Mouse (Mus musculus): ENCODE measurements around the gene Olfr373. TPM values are rescaled to one million over a fixed set of nuclear protein-coding genes. Genes with fewer than 3 reads are reported as not detected.

The Olfr373 gene
- polyA plus RNA-seq, 1 experiment from 2014 or later, result not detected

DNA sequence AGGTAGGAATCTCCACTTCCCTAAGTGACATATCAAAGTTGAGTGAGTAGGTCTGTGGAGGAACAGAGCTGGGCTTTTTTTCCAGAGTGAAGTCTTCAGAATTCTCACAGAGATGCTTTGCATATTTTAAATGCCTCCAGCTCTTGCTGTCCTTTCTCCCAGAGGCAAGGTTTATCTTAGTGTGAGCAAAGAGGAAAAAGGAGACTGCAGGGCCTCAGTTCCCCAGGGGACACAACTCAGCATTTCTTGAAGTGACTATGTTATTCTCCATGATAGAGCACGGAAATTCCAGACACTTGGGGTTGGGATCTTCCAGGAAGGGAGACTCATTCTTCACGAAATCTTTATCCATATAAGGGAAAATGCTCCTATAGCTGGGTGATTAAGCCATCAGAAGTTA lies 64.3 kb downstream of the Olfr373 start:
- DNase-seq, result no peak

DNA sequence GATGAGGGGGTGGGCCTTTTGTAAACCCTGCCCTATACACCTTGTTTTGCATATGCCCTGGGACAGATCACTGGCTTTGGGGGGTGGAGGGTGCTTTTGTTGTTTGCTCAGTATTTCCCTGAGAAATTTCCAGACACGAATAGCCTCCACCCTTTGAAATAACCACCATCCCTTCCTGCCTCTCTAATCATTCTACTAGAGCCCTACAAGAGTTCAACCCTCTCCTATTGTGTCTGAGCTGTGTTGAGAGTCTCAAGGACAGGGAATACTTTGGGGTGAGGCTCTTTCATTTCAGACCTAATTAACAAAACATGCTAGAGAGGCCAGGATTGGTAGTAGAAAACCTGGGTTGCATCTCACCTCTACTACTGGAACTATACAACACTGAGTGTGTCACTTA lies 66.1 kb downstream of the Olfr373 start:
- WGBS, result 93% methylated on average over 1 of the region's 1 CpGs
- Histone ChIP-seq H3K9me3 (ENCODE audit: control insufficient read depth, low read length) (no peaks in the 10 kb centered on the region), H3K27ac (replicated peaks; ENCODE audit: low read depth, low read length) (no peak overlapping the region), H3K4me2 (ENCODE audit: low read length) (no peak overlapping the region), H3K27me3 (ENCODE audit: control insufficient read depth, insufficient read depth, low read length) (no peaks in the 10 kb centered on the region), H3K9ac (replicated peaks; ENCODE audit: low read length) (no peak overlapping the region), H3K4me3 (replicated peaks; ENCODE audit: low read depth, low read length) (no peak overlapping the region), H3K4me1 (ENCODE audit: control insufficient read depth, insufficient read depth, low read length) (no peaks in the 10 kb centered on the region), H3K36me3 (ENCODE audit: control insufficient read depth, insufficient read depth, low read length) (peaks cover 75% of the 10 kb centered on the region)
- ATAC-seq (ENCODE audit: low FRiP score, low TSS enrichment), result no peak
- DNase-seq, result no peak

More for the DNA sequence above, 64.3 kb downstream of the Olfr373 start:
- Histone ChIP-seq H3K4me3 (replicated peaks; ENCODE audit: low read depth, low read length) (no peak overlapping the region), H3K4me1 (ENCODE audit: control insufficient read depth, insufficient read depth, low read length) (no peaks in the 10 kb centered on the region), H3K9ac (replicated peaks; ENCODE audit: low read length) (no peak overlapping the region), H3K4me2 (ENCODE audit: low read length) (no peak overlapping the region), H3K9me3 (ENCODE audit: control insufficient read depth, low read length) (no peaks in the 10 kb centered on the region), H3K27ac (replicated peaks; ENCODE audit: low read depth, low read length) (no peak overlapping the region), H3K36me3 (ENCODE audit: control insufficient read depth, insufficient read depth, low read length) (peaks cover 83% of the 10 kb centered on the region), H3K27me3 (ENCODE audit: control insufficient read depth, insufficient read depth, low read length) (no peaks in the 10 kb centered on the region)
- no peak for ATAC-seq (ENCODE audit: low FRiP score, low TSS enrichment)
- WGBS, result 96% methylated on average over 2 of the region's 2 CpGs

DNA sequence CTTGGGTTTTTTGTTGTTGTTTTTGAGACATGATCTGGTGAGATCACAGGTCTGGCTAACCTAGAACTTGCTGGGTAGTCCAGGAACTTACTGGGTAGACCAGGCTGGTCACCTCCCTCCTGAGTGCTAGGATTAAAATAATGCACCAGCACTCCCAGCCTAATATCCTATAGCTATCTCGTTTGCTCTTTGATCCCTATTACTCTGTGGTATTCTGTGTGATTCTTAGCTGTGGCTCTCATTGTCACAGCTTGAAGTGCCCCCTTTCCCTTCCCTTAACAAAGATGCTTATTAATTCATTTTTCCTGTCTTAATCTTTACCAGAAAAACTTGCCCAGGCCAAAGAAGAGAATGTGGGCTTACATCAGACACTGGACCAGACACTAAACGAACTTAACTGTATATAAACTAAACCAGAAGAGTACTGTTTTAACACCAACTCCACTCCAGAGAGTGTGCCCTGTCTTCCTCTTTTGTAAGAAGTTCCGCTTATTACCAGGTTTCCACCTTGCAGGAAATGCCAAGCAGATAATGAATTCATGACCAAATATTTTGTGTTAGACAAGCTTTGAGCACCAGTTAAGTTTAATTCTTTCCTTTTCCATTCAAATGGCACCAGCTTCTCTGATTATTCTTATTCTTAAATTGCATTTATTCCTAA lies 68.6 kb downstream of the Olfr373 start:
- Histone ChIP-seq H3K9ac (replicated peaks; ENCODE audit: low read length) (no peak overlapping the region), H3K4me1 (ENCODE audit: control insufficient read depth, insufficient read depth, low read length) (no peaks in the 10 kb centered on the region), H3K9me3 (ENCODE audit: control insufficient read depth, low read length) (no peaks in the 10 kb centered on the region), H3K36me3 (ENCODE audit: control insufficient read depth, insufficient read depth, low read length) (peaks cover 52% of the 10 kb centered on the region), H3K4me3 (replicated peaks; ENCODE audit: low read depth, low read length) (no peak overlapping the region), H3K27me3 (ENCODE audit: control insufficient read depth, insufficient read depth, low read length) (no peaks in the 10 kb centered on the region), H3K4me2 (ENCODE audit: low read length) (no peak overlapping the region), H3K27ac (replicated peaks; ENCODE audit: low read depth, low read length) (no peak overlapping the region)
- ATAC-seq (ENCODE audit: low FRiP score, low TSS enrichment) (no peak), DNase-seq (no peak)
- WGBS, result 87% methylated on average over 3 of the region's 3 CpGs

Other genes with a start within 250 kb of the Olfr373 start
- gene Zfp709, start 201.2 kb upstream of the Olfr373 start, polyA plus RNA-seq (2014; fragmentation: Nextera tagmentation; extraction: Ambion mirVana), result 9.8 and 12.6 TPM in 2 replicates
- gene Zfp882, start 174.6 kb upstream of the Olfr373 start, polyA plus RNA-seq (2014; fragmentation: Nextera tagmentation; extraction: Ambion mirVana), result 18.8 and 19.4 TPM in 2 replicates
- 36.9 and 42.3 TPM in 2 replicates for gene Zfp617, start 174.5 kb upstream of the Olfr373 start, polyA plus RNA-seq (2014; fragmentation: Nextera tagmentation; extraction: Ambion mirVana)
- gene Zfp961, start 132.1 kb upstream of the Olfr373 start, polyA plus RNA-seq (2014; fragmentation: Nextera tagmentation; extraction: Ambion mirVana), result 16.8 and 23.3 TPM in 2 replicates
- 0.55 and 0.97 TPM in 2 replicates for gene Cyp4f18, start 73.6 kb upstream of the Olfr373 start, polyA plus RNA-seq (2014; fragmentation: Nextera tagmentation; extraction: Ambion mirVana)
- gene Olfr372, start 42.0 kb upstream of the Olfr373 start, polyA plus RNA-seq (2014; fragmentation: Nextera tagmentation; extraction: Ambion mirVana), result not detected in 2 replicates
- gene Olfr374, start 23.9 kb downstream of the Olfr373 start, polyA plus RNA-seq (2014; fragmentation: Nextera tagmentation; extraction: Ambion mirVana), result not detected in 2 replicates
- gene Tpm4, start 51.8 kb downstream of the Olfr373 start, polyA plus RNA-seq (2014; fragmentation: Nextera tagmentation; extraction: Ambion mirVana), result 123 and 197 TPM in 2 replicates
- 64.8 and 69.9 TPM in 2 replicates for gene Rab8a, start 78.0 kb downstream of the Olfr373 start, polyA plus RNA-seq (2014; fragmentation: Nextera tagmentation; extraction: Ambion mirVana)
- gene Hsh2d, start 106.5 kb downstream of the Olfr373 start, polyA plus RNA-seq (2014; fragmentation: Nextera tagmentation; extraction: Ambion mirVana), result not detected in 2 replicates
- gene Cib3, start 129.7 kb downstream of the Olfr373 start, polyA plus RNA-seq (2014; fragmentation: Nextera tagmentation; extraction: Ambion mirVana), result not detected in 2 replicates
- not detected in 2 replicates for gene Gm11034, start 130.5 kb downstream of the Olfr373 start, polyA plus RNA-seq (2014; fragmentation: Nextera tagmentation; extraction: Ambion mirVana)
- 62.4 and 74.6 TPM in 2 replicates for gene Fam32a, start 136.6 kb downstream of the Olfr373 start, polyA plus RNA-seq (2014; fragmentation: Nextera tagmentation; extraction: Ambion mirVana)
- gene Ap1m1, start 156.8 kb downstream of the Olfr373 start, polyA plus RNA-seq (2014; fragmentation: Nextera tagmentation; extraction: Ambion mirVana), result 235 and 260 TPM in 2 replicates
- 13.6 and 18.2 TPM in 2 replicates for gene Gm10282, start 222.1 kb downstream of the Olfr373 start, polyA plus RNA-seq (2014; fragmentation: Nextera tagmentation; extraction: Ambion mirVana)
- 3.1 and 5.7 TPM in 2 replicates for gene Klf2, start 235.9 kb downstream of the Olfr373 start, polyA plus RNA-seq (2014; fragmentation: Nextera tagmentation; extraction: Ambion mirVana)

Measured in midbrain, embryonic 14.5 days (tissue).